Mouse (Mus musculus): ENCODE results near the gene BC030867.

DNA sequence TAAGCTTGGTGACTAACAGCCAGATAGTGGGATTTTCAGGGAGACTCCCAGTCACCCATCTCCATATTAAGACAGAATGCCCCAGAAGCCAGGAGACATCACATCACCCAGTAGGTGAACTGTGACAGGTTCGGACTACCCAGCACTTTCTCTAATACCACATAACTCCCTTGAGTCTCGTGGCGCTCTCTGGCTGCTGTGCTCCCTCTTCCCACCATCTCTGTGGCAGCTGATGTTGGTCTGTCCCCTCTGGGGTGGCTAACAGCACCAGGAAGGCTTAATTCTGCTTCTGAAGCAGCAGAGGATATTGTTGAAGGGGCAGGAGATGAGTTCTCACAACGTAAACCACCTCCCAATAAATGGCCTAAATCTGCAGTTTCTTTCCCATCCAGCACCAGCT lies 63.3 kb downstream of the BC030867 start:
- no peak for TF ChIP-seq MYOG (IDR thresholded peaks at IDR 0.05; ENCODE audit: control insufficient read depth, extremely low read depth, insufficient read length)
- TF ChIP-seq CTCF (IDR thresholded peaks at IDR 0.05; ENCODE audit: control insufficient read depth, insufficient read depth, insufficient read length) = no peak
- TF ChIP-seq USF1 (IDR thresholded peaks at IDR 0.05; ENCODE audit: low read depth) = no peak
- no peak for TF ChIP-seq MAX (IDR thresholded peaks at IDR 0.05)
- TF ChIP-seq MYOD1 (IDR thresholded peaks at IDR 0.05; ENCODE audit: control insufficient read depth, insufficient read length, low read depth) = no peak
- TF ChIP-seq CEBPB (IDR thresholded peaks at IDR 0.05; ENCODE audit: low read depth) = no peak
- TF ChIP-seq FOSL1 (IDR thresholded peaks at IDR 0.05; ENCODE audit: insufficient read depth, low read length, poor library complexity, severe bottlenecking) = no peak

Data from C2C12 (cell line).